Mouse (Mus musculus): ENCODE results near the gene N4bp2l2.
"Not testable (repeated sequence)": the region's sequence is repeated elsewhere in the genome, so short reads cannot be mapped to it uniquely, and the experiment has no call there.

The N4bp2l2 gene

GRCm38 (mm10) chr5:150643390-150643789, 22.6 kb downstream of the N4bp2l2 start:
- DNase-seq (ENCODE audit: low read depth, low spot score), result not testable (repeated sequence)

GRCm38 (mm10) chr5:150641440-150641839, 24.5 kb downstream of the N4bp2l2 start:
- DNase-seq (ENCODE audit: low read depth, low spot score), result no peak

- DNase-seq (ENCODE audit: low read depth, low spot score), result no peak
These were observed 36.3 kb downstream of the N4bp2l2 start for GRCm38 (mm10) chr5:150629692-150630091.

- no peak for DNase-seq (ENCODE audit: low read depth, low spot score)
These were observed 36.7 kb downstream of the N4bp2l2 start for GRCm38 (mm10) chr5:150629272-150629671.

- DNase-seq (ENCODE audit: low read depth, low spot score), result no peak
These were observed 40.5 kb downstream of the N4bp2l2 start for GRCm38 (mm10) chr5:150625528-150625927.

GRCm38 (mm10) chr5:150622792-150623191, 43.2 kb downstream of the N4bp2l2 start:
- DNase-seq (ENCODE audit: low read depth, low spot score), result no peak

- DNase-seq (ENCODE audit: low read depth, low spot score), result no peak
These were observed 44.4 kb downstream of the N4bp2l2 start for GRCm38 (mm10) chr5:150621592-150621991.

GRCm38 (mm10) chr5:150620588-150621135, 45.3 kb downstream of the N4bp2l2 start:
- DNase-seq (ENCODE audit: low read depth, low spot score), result no peak

GRCm38 (mm10) chr5:150618599-150619355, 47.2 kb downstream of the N4bp2l2 start:
- no peak for DNase-seq (ENCODE audit: low read depth, low spot score)

GRCm38 (mm10) chr5:150616731-150617130, 49.3 kb downstream of the N4bp2l2 start:
- no peak for DNase-seq (ENCODE audit: low read depth, low spot score)

GRCm38 (mm10) chr5:150616216-150616615, 49.8 kb downstream of the N4bp2l2 start:
- DNase-seq (ENCODE audit: low read depth, low spot score), result no peak

GRCm38 (mm10) chr5:150614054-150614453, 51.9 kb downstream of the N4bp2l2 start:
- DNase-seq (ENCODE audit: low read depth, low spot score), result no peak

- no peak for DNase-seq (ENCODE audit: low read depth, low spot score)
These were observed 54.3 kb downstream of the N4bp2l2 start for GRCm38 (mm10) chr5:150611697-150612096.

GRCm38 (mm10) chr5:150611136-150611535, 54.8 kb downstream of the N4bp2l2 start:
- DNase-seq (ENCODE audit: low read depth, low spot score), result no peak

- no peak for DNase-seq (ENCODE audit: low read depth, low spot score)
These were observed 58.4 kb downstream of the N4bp2l2 start for GRCm38 (mm10) chr5:150607631-150608030.

GRCm38 (mm10) chr5:150606131-150606530, 59.9 kb downstream of the N4bp2l2 start:
- no peak for DNase-seq (ENCODE audit: low read depth, low spot score)

- DNase-seq (ENCODE audit: low read depth, low spot score), result no peak
These were observed 64.3 kb downstream of the N4bp2l2 start for GRCm38 (mm10) chr5:150601441-150602230.

GRCm38 (mm10) chr5:150600554-150601440, 65.2 kb downstream of the N4bp2l2 start:
- DNase-seq (ENCODE audit: low read depth, low spot score), result no peak

- no peak for DNase-seq (ENCODE audit: low read depth, low spot score)
These were observed 66.4 kb downstream of the N4bp2l2 start for GRCm38 (mm10) chr5:150599301-150600294.
